Mouse (Mus musculus) T-helper 2 cell (primary cell): ENCODE data around the gene Lrmda.

Source experiments
- in situ Hi-C: fragments of 300-600 bp; cut with MboI, MseI; formaldehyde crosslinking; loops from one replicate; pipeline ENCODE4 v1.15.1; 2025; ENCODE audit warnings: high pct_unique_total_duplicates

Lrmda gene

GRCm38 (mm10) chr14:22091306-22091705, 71.8 kb downstream of the Lrmda start:
- in situ Hi-C loops, result loop anchor here (25.0 kb wide), 1 partner anchor 679 kb away; no protein-coding TSS in a partner anchor

- in situ Hi-C loops, result loop anchor here (25.0 kb wide), 1 partner anchor 681 kb away; no protein-coding TSS in a partner anchor
These were observed 73.6 kb downstream of the Lrmda start for GRCm38 (mm10) chr14:22093124-22093523.

GRCm38 (mm10) chr14:22101961-22102805, 82.7 kb downstream of the Lrmda start:
- in situ Hi-C loops, result no loop called here

- in situ Hi-C loops, result no loop called here
These were observed 86.3 kb downstream of the Lrmda start for GRCm38 (mm10) chr14:22105855-22106254.

- in situ Hi-C loops, result no loop called here
These were observed 87.3 kb downstream of the Lrmda start for GRCm38 (mm10) chr14:22106777-22107176.

GRCm38 (mm10) chr14:22109423-22109822, 89.9 kb downstream of the Lrmda start:
- in situ Hi-C loops, result no loop called here

- in situ Hi-C loops, result no loop called here
These were observed 94.2 kb downstream of the Lrmda start for GRCm38 (mm10) chr14:22113463-22114361.

GRCm38 (mm10) chr14:22114651-22115351, 95.3 kb downstream of the Lrmda start:
- in situ Hi-C loops, result no loop called here

GRCm38 (mm10) chr14:22118096-22118495, 98.6 kb downstream of the Lrmda start:
- in situ Hi-C loops, result no loop called here

GRCm38 (mm10) chr14:22118512-22118911, 99.0 kb downstream of the Lrmda start:
- in situ Hi-C loops, result no loop called here

GRCm38 (mm10) chr14:22126276-22126675, 106.8 kb downstream of the Lrmda start:
- in situ Hi-C loops, result no loop called here

GRCm38 (mm10) chr14:22126859-22127258, 107.3 kb downstream of the Lrmda start:
- in situ Hi-C loops, result no loop called here

GRCm38 (mm10) chr14:22130950-22131585, 111.6 kb downstream of the Lrmda start:
- in situ Hi-C loops, result no loop called here

GRCm38 (mm10) chr14:22139281-22139680, 119.8 kb downstream of the Lrmda start:
- in situ Hi-C loops, result no loop called here

GRCm38 (mm10) chr14:22144014-22144413, 124.5 kb downstream of the Lrmda start:
- in situ Hi-C loops, result no loop called here

- in situ Hi-C loops, result no loop called here
These were observed 126.4 kb downstream of the Lrmda start for GRCm38 (mm10) chr14:22145863-22146262.

- in situ Hi-C loops, result no loop called here
These were observed 127.1 kb downstream of the Lrmda start for GRCm38 (mm10) chr14:22146508-22147044.

- in situ Hi-C loops, result no loop called here
These were observed 128.0 kb downstream of the Lrmda start for GRCm38 (mm10) chr14:22147341-22148024.

- in situ Hi-C loops, result no loop called here
These were observed 133.2 kb downstream of the Lrmda start for GRCm38 (mm10) chr14:22152701-22153100.

- in situ Hi-C loops, result no loop called here
These were observed 134.6 kb downstream of the Lrmda start for GRCm38 (mm10) chr14:22154096-22154495.
